Mouse (Mus musculus) right cerebral cortex, postnatal 10 days (tissue): ENCODE data around the gene Pdhb.

Experiments used
- DNase-seq, 2 experiments: peaks; one replicate each; pipeline ENCODE4 v3.0.0; 2021; ENCODE audit warnings: low spot score in 2 of 2

Pdhb gene

DNA sequence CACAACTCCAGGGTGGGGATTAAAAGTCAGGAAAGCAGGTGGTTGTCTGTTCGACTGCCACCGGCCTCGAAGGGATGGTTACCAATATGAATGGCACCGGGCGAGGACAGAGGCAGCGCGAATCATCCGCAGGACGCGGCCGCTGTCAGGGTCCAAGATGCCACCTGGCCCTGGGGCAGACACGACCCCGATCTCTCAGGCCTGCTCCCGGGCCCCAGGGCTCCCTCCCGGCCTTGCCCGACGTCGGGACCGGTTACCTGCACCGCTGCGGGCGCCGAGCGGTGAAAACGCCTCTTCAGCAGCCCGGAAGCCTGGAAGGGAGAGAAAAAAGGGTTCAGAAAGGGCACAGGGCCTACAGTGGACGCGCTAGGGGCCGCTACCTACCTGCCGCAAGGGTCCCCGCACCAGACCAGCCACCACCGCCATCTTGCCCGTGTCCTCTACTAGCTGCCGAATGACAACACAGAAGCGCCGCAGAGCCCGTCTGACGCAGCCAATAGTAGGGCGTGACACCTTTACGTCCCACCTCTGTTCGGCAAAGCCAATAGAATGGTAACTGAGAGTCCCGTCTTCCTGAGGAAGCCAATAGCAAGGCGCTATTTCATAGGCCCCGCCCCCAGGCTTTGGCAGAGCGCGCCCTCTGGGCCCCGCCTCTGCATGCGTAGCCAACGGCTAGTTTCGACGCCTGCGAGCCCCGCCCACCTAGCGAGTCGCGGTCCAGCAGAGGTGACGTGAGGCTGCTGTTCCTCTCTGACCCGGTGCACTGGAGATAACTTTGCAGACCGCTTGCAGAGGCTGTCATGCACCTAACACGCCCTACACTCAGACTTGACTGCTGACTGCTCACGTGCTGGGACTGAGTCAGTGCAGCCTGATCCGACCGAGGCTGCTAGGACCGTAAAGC is at the start of gene Pdhb:
Gene Pdhb (minus strand): TSS at position 519 of the 904 bp plus-strand sequence.
- peak; percentile 99 to 100 for DNase-seq

DNA sequence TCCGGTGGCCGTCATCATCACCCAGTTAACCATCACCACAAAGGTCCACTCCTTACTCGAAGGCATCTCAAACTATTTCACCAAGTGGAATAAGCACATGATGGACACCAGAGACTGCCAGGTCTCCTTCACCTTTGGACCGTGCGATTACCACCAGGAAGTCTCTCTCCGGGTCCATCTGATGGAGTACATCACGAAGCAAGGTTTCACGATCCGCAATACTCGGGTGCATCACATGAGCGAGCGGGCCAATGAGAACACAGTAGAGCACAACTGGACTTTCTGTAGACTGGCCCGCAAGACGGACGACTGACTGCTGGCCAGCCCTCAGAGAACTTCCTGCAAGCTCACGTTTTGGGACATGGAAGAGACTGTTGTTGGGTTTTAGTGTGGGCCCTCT is 49.7 kb upstream of the Pdhb start:
- DNase-seq, result no peak

DNA sequence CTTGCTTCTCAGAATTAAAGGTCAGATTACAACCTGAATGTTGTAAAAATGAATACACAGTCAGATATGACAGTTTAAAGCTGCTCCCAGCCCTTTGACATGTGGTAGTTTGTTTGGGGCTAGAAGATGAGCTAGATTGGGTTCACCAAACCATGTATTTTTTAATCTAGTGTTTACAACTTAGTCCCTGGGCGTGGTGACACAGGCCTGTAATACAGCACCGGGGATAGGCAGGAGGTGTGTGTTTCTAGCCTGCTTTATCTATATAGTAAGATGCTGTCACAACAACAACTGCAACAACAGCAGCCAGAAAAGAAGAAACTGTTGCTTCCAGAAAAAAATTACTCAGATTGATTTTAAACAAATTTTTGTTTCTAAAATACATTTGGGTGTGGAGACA is 48.1 kb upstream of the Pdhb start:
- DNase-seq, result no peak

DNA sequence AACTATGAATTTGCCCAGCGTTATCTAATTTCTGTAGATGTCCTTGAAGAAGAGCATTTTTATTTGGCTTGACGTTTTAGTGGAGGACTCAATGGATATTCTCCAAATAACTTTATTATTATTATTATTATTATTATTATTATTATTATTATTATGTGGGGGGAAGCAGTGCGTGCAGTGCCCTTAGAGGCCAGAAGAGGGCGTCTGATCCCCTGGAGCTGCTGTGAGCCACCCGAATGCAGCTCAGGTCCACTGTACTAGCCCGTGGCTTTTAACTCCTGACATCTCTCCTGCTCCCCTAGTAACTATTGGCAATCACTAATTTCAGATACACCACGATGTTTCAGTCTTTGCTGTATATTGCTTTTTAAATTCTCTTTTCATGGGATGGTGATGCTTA is 47.5 kb upstream of the Pdhb start:
- no peak for DNase-seq

DNA sequence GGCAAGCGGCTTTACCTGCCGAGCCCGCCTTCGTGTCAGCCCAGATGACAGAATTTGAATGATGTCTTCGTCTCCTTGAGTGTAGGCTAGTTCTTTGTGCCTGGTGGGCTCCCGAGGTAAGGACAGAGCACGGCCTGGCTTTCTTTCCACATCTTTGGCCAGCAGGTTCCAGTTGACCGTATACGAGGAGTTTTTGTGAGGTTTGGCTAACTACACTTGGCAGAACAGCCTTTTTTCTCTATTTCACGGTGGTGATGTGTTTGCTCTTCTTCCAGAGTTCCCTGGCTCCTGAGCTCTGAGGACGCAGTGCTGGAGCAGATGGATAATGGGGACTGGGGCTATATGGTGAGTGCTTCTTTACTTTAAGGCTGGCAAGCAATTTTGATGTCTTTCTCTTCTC is 47.1 kb upstream of the Pdhb start:
- no peak for DNase-seq

DNA sequence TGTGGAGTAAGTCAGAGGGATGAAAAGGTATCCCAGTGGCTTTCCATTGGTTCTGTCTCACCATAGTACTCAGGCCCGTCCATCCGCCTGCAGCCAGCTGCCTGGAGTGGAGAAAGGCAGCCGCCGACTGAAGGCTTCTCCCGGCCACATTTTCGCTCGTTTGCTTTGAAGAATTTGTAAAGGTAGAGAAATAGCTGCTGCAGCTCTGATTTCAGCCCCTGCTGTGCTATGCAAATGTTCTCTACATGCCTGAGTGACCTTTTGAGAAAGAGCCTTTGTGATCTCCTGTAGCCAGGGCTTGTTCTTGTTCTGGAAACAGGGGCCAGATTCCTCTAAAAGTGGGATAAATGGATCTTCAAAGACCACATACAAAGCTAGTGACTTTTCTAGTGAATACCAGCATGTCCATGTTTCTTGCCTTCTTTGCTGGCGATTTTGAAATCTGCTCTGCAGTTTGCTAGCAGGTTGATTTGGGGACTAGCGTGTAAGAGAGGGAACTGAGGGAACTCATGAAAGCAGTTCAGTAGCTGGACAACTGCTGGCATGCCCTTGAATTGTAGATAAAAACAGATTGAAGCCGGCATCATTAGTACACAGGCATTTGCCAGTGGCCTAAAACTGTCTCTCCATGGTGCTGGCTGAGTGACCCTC is 46.0 kb upstream of the Pdhb start:
- DNase-seq, result peak in 1 of 2 experiments; percentile 46

DNA sequence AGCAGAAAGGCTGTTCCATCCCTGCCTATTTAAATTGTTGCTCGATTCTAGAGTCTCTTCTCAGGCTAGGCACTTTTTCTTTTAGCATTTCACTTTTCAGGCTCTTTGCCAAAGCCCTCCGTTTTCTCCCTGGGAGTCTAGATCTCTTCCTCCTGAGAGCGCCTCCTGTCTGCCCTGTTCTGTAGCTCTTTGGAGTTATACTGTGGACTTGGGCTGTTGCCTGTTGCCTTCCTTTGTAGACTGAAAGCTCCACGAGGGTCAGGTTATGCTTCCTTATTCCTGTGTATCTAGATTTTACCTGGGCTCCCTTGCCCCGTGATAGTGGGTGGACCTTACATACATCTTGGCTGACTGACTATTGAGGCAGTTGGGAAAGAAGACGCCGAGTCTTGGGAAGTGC is 45.4 kb upstream of the Pdhb start:
- DNase-seq, result peak in 1 of 2 experiments; percentile 31

DNA sequence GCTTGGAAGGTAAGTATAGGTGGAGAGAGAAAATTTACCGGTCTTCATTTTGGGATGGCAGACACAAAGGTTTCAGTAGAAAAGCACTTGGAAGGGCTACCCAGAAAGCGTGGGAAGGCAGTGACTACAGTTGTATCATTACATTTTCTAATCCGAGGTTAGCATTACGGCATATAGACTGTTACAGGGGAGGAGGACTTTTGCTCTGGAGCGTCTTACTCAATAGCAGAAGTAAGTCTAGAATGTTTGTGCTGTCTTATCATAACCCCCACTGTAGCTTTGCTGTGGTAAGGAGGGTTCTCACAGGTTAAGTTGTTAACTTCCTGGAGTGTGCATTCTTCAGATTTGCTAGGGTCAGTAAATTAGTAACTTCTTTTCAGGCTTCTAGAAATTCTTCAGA is 43.3 kb upstream of the Pdhb start:
- DNase-seq, result no peak

DNA sequence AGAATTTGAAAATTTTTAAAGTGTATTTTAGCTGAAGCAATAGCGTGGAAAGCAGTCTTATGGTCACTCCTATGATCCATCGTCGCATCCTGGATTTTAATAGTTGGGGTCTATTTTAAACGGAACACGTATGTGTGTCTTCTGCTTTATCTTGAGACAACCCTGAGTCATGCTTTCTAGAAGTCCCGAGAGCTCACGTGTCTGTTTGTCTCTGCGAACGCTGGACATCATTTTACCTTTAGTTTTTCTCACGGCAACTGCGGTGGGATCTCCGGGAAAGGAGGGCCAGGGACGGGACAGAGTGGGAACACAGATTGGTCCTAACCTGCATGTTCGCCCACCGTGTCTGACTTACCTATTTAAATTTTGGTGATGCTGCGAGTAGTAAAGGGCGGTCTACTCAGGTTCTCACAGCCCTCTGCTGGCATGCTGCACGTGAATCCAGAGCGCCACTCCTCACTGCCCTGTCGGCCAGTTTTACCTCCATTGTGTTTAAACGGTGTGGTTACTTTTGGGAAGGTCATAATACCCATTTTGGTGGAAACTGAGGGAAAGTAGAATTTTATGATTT is 42.5 kb upstream of the Pdhb start:
- peak in 1 of 2 experiments; percentile 27 for DNase-seq

DNA sequence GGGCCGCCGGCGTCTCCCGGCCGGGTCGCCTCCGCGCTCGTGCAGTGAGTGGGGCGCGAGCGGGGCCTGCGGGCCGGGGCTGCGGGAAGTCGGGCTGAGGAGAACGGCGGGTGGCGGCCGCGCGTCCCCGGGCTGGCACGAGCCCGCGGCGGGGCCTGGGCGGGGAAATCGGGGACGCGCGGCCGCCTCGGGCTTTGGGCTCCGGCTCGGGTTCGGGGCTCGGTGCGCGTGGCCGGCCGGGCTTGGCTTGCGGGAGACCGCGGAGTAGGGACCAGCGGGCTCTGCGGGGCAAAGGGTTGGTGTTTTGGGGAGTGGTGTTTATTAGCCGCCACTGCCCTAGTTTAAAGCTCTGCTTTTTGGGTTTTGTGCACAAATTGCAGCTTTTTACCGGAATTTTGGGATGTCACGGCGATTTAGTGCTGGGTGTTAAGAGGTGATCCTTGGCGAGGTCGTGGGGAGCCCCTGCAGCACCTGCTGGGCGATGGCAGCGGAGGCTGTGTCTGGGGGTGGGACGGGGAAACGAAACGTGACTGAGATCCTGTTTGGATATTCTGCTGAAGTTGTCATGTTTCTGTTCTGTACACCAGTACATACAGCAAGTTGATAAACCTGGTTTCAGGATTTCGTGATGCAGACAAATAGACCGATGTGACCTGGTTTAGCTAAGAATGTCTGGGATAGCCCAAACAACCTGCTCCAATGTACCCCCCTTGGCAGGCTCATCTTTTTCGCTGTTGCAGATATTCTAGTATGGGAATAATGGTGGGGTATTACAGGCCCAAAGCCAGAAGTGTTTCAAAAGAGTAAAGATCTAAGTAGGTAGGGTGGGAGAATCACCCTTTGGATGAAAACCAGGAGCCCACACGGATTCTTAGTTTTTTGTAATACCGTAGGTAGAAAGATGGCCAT is 41.7 kb upstream of the Pdhb start:
- peak; percentile 82 to 87 for DNase-seq

DNA sequence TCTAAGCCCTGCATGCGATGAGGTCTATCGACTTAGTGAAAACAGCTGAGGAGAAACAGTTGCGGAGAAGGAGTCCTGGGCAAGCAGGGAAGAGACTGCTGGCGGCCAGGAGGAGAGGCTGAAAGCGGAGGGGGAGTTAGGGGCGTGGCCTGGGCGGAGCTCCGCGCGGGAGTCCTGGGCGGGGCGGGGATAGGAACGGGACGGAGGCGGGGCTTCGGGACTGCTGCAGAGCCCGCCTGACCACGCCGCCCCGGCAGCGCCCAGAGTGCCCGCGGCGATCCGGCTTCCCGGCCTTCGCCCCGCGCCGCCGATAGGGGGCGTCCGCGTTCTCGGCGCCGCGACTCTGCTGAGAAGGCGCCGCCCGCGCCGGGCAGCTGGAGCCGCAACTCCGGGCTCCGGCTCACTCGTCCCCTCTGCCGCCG is 41.0 kb upstream of the Pdhb start, which contains the start of gene Kctd6:
Gene Kctd6 (plus strand): TSS at position 338 of the 422 bp plus-strand sequence.
- peak; percentile 97 to 98 for DNase-seq

DNA sequence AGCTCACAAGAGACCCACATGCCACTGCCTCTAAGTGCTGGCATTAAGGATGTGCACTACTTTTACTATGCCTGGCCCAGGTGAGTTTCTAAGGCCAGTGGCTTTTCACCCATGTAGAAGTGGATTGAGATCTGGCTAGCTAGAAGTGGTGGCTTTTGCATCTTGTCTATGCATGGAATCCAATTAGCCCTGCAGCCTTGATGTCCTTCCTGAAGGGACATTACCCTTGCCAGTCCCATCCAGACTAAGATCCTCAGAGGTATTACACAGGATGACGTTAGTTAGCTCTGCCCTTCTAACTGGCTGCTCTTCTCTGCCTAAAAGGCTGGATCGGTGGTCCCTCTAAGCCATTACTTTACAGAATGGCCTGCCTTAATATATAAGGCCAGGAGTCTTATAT is 40.2 kb upstream of the Pdhb start:
- DNase-seq, result no peak

DNA sequence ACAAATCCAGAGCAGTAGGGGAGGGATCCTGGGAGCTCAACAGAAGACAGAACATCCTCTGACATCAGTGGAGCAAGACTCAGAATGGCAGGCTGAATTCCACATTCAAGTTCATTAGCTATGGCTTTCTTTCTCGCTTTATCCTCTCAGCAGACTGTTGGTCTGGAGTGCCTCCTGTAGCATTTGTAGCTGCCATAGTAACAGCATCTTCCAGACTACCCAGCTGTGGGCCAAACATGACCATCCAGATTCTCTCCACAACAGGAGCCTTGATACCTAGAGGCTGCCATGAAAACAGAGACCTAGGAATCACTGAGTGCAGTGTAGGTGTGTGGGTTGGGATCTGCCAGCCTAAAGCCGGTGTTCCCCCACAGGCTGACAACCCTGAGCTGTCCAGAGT is 37.1 kb upstream of the Pdhb start:
- no peak for DNase-seq

DNA sequence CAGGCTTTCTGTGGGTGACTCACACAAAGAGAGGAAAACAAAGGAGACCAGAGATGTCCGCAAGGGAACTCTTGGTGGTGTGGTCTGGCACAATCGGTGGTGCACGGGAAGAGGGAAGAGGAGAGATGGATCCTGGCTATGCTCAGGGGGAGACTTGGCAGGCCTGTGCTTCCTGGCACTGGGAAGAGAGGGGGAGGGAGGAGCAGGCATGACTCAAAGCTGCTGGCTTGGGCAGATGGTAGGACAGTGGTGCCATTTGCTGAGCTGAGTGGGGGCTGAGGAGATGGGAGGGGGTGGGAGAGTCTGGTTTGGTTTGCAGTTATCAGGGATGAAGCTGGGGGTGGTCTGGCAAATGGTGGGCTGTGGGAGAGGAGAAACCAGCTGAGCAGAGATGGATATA is 36.1 kb upstream of the Pdhb start:
- peak; percentile 80 to 89 for DNase-seq

DNA sequence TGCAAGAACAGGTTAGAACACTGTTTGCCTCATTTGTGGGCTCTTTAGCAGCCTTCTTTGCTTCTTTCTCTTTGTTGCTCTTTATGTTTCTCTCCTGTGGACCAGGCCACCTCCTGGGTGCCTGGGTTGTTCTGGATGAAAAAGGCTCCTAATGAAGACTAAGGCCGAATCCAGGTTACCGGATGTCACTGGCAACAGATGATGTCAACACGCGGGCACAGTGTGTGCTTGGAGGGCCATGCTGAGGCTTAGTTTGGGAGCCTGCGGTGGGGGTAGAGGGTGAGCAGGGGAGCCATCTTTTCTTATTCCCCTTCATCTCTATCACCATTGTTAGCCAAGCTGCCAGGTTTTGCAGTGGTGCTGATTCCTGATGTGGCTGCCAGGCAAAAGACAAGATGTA is 34.7 kb upstream of the Pdhb start:
- DNase-seq, result no peak

DNA sequence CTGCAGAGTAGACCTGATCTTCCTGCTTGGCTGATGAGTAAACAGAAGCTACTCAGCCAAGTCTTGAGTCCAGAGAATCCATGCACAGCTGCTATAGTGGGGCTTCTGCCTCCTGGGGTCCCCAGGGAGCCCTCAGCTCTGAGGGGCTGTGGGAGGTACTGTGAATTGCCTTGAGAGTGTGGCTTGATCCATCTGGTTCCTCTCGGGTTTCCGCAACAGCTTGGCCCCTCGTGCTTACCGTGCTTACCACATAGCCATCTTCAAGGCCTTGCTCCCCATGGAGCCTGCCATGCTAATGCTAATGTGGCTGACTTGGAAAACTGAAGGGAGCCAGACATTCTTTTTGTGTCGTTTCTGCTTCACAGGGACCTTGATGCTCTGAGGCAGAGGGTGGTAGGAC is 34.3 kb upstream of the Pdhb start:
- DNase-seq, result no peak

DNA sequence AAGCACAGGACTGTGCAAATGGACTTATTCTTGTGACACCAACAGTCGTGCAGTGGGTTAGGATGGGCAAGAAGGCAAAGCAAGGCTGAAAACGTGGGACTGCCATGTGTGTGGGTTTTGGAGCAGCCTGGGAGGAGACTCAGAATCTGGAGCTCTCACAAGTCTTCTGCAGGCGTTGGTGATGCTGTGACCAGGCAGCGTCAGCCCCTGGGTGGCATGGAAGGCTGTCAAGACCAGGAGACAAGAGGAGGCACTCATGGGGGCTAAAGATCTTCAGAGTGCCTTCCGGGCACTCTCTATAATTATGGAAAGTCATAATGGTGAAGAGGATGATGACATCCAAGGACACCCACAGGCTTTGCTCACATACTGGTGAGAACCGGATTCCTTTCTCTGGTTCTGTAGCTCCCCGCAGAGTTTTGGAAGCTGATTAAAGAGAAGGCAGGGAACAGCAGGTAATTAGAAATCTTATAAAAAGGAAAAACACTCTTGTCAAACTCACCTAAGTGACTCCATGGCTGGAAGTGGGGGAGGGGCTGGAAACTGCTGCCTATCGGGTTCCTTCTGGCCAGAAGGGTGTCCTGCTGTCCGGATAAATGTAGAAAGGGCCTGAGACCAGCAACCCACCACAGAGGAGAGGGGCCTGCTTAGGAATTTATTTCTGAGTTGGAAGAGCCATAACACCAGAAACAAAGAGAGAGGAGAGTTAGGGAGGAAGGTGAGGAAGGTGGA is 33.5 kb upstream of the Pdhb start:
- no peak for DNase-seq

DNA sequence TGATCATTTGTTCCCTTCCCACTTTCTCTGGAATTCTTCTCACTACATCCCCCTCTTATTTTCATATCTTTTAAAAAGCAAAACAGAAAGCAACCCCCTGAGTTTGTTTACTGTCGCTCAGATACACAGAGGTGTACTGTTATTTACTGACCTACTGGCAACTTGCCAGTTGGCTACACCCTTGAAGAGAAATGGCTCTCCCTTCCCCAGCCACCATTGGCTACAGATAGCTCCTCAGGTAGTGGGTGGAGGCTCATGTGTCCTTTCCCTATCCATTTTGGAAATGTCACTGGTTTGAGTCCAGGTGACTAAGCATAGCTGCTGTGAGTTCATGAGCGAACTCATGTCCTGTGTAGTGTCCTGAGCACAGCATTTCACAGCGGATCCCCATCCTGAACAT is 28.9 kb upstream of the Pdhb start:
- DNase-seq, result no peak

DNA sequence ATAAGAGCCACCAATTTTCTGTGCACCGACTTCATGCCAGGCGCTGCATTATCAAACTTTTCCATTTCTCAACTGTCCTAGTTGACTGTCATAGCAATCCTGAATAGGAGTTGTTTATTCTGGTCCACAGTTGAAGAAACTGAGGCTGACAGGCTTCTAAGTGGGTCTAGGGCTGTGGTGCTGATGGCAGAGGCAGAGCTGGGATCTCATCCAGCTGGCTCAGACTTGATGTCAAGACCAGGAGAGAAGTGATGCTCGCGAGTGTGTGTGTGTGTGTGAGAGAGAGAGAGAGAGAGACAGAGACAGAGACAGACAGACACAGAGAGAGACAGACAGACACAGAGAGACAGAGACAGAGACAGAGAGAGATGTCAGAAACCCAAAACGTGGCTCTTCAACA is 27.9 kb upstream of the Pdhb start:
- no peak for DNase-seq

DNA sequence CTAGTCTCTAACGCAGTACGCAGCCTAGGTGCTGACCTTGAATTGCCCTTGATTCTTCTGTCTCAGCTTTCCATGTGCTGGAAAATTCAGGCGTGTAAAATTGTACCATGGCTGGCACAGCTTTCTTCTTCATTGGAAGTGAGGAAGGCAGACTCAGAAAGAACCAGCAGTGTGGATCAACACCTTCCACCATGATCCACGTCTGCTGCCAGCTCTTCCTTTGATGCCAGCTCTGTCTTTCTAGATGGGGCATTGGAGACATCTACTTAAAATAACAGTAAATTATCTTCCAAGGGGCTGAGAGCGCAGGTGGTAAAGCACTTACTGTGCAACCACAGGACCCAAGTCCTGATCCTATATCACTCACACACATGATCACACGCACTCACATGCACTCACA is 19.9 kb upstream of the Pdhb start:
- no peak for DNase-seq

DNA sequence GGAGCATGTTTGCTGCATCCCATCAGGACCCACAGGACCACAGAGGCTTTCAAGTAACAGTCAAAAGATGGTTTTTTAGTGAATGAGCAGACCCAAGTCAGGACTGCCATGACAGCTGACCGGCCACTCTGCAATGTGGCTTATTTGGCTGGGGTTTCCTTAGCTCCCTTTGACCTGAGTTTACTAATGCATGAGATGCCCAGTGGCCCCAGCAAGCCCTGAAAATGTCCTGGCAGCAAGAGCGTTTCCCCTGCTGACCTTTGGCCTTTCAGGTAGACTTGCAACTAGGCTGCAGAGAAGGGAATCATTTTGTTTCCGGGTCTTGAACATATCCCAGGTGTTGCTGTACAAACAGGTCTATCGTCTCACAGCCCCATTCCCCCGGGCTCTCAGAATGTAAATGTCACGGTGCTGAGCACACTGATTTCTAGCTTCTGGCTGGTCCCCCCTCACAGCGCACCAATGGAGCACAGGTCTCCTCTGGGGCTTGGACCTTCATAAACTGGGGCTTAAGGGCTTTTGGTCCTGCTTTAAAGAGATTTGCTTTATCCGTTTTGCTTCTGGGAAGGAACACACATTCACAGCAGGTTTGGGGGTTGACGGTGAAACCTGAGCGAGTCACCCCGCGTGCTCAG is 18.6 kb upstream of the Pdhb start:
- DNase-seq, result no peak
